Mouse (Mus musculus): ENCODE data around the gene Ppif.

DNA sequence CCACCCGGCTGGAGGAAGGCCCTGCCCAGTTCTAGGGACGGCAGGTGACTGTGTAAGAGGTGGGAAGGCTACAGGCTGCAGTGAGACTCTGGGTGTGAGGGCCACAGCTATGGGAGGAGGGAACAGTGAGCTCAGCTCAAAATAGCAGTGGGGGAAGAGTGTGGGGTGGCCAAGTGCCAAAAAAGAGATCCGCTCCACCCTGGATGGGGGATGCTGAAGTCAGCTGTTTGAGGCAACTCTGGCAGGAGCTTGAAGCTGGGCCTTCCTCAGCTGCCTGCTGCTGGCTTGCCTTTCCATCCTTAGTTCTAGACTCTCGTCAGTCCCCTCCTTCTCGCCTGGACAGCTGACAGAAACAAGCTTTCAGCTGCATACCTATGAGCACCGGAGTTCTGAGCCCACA is 42.6 kb downstream of the Ppif start:
- TF ChIP-seq ELF1 (IDR thresholded peaks at IDR 0.05; ENCODE audit: low read depth, low read length): no peak
- no peak for TF ChIP-seq CTCF (conservative IDR thresholded peaks at IDR 0.05 in 1 of 2, IDR thresholded peaks at IDR 0.05 in 1 of 2; ENCODE audit: low read depth in 2 of 2, low read length in 2 of 2)
- no peak for TF ChIP-seq MEF2A (IDR thresholded peaks at IDR 0.05; ENCODE audit: borderline replicate concordance, low read depth, low read length)
- TF ChIP-seq USF2 (conservative IDR thresholded peaks at IDR 0.05; ENCODE audit: low read depth, low read length): no peak
- no peak for TF ChIP-seq CHD2 (IDR thresholded peaks at IDR 0.05; ENCODE audit: low read length)
- TF ChIP-seq JUND (conservative IDR thresholded peaks at IDR 0.05; ENCODE audit: low read depth, low read length): no peak
